Mouse (Mus musculus): ENCODE results near the gene Tmem259.

GRCm38 (mm10) chr10:79994397-79995115 is 10.4 kb upstream of the Tmem259 start:
- TF ChIP-seq POLR2A (IDR thresholded peaks at IDR 0.05; ENCODE audit: borderline replicate concordance, control insufficient read depth, low read depth, low read length), result no peak
- no peak for TF ChIP-seq CTCF (IDR thresholded peaks at IDR 0.05; ENCODE audit: control insufficient read depth, insufficient read depth, low read length)
